Mouse (Mus musculus): ENCODE measurements around the gene Asic2. TPM values are rescaled to one million over a fixed set of nuclear protein-coding genes. Genes with fewer than 3 reads are reported as not detected.

Asic2 gene
- polyA plus RNA-seq, 2 experiments: 0.01 to 0.04 TPM

DNA sequence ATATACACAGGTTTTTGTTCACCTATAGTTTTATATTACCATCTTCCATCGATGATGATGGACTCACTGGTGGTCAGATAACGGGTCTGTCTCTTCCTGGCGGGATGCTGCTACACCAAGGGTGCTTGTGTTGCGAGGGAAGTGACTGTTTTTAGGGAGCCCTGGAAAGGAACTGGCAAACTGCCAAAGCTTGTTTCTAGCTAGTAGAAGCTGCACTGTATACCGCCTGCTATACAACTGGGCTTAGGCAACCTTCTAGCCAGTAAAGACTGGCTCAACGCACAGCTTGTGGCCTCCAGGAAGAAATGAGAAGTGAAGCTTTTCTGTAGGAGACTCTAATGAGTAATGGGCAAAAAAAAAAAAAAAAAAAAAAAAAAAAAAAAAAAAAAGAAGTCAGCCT, 1012.3 kb downstream of the Asic2 start:
- no peak overlapping the region for H3K9ac ChIP-seq (replicated peaks)
- WGBS (ENCODE audit: insufficient replicate concordance): 53% methylated on average over 6 of the region's 6 CpGs

DNA sequence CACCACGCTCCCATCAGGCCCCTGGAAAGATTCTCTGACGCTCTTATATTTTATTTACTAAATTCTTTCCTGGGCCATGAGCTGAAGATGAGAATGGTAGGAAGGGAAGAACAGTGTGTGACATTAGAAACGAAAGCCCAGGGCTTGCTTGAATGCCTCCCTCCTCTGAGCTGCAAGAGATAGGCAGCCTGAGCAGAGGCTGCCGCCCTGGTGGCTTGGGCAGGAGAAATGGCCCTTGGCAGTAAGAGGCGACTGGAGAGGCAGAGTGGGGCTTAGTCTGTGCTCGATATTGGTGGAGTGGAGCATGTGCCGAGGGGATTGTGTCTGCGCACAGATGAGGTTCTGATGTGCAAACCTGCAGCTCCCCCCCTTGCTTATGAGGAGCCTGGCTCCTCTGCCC, 1014.1 kb downstream of the Asic2 start:
- H3K27ac ChIP-seq: no peak overlapping the region
- no peak overlapping the region for H3K4me2 ChIP-seq (ENCODE audit: low read depth)
- no peak for ATAC-seq (ENCODE audit: insufficient read depth)
- H3K36me3 ChIP-seq (replicated peaks; ENCODE audit: control insufficient read depth, insufficient read depth, low read depth): no peaks in the 10 kb centered on the region
- no peak overlapping the region for H3K4me3 ChIP-seq (ENCODE audit: insufficient read depth in 1 of 2, low read depth in 2 of 2, low read length in 2 of 2)
- H3K9me3 ChIP-seq (ENCODE audit: control insufficient read depth, low read length): no peaks in the 10 kb centered on the region
- 55% methylated on average over 8 of the region's 8 CpGs for WGBS (ENCODE audit: insufficient replicate concordance)
- TF ChIP-seq EP300 (IDR thresholded peaks at IDR 0.05; ENCODE audit: low read depth) (no peak), CTCF (IDR thresholded peaks at IDR 0.05; ENCODE audit: low read depth) (no peak)
- H3K9ac ChIP-seq (replicated peaks): no peak overlapping the region
- no peak for DNase-seq (ENCODE audit: low read depth in 3 of 3, low spot score in 3 of 3)
- no peaks in the 10 kb centered on the region for H3K4me1 ChIP-seq (replicated peaks; ENCODE audit: control insufficient read depth in 2 of 2, insufficient read depth in 2 of 2, low read length in 1 of 2)
- H3K27me3 ChIP-seq (ENCODE audit: control insufficient read depth, insufficient read depth, low read length): no peaks in the 10 kb centered on the region

More for the DNA sequence above, 1012.3 kb downstream of the Asic2 start:
- no peak overlapping the region for H3K27ac ChIP-seq
- ATAC-seq (ENCODE audit: insufficient read depth) (no peak), DNase-seq (ENCODE audit: low read depth in 3 of 3, low spot score in 3 of 3) (no peak)
- H3K36me3 ChIP-seq (replicated peaks; ENCODE audit: control insufficient read depth, insufficient read depth, low read depth): no peaks in the 10 kb centered on the region
- H3K27me3 ChIP-seq (ENCODE audit: control insufficient read depth, insufficient read depth, low read length): no peaks in the 10 kb centered on the region
- H3K4me1 ChIP-seq (replicated peaks; ENCODE audit: control insufficient read depth in 2 of 2, insufficient read depth in 2 of 2, low read length in 1 of 2): no peaks in the 10 kb centered on the region
- no peaks in the 10 kb centered on the region for H3K9me3 ChIP-seq (ENCODE audit: control insufficient read depth, low read length)
- H3K4me2 ChIP-seq (ENCODE audit: low read depth): no peak overlapping the region
- TF ChIP-seq EP300 (IDR thresholded peaks at IDR 0.05; ENCODE audit: low read depth) (no peak), CTCF (IDR thresholded peaks at IDR 0.05; ENCODE audit: low read depth) (no peak)
- no peak overlapping the region for H3K4me3 ChIP-seq (ENCODE audit: insufficient read depth in 1 of 2, low read depth in 2 of 2, low read length in 2 of 2)

DNA sequence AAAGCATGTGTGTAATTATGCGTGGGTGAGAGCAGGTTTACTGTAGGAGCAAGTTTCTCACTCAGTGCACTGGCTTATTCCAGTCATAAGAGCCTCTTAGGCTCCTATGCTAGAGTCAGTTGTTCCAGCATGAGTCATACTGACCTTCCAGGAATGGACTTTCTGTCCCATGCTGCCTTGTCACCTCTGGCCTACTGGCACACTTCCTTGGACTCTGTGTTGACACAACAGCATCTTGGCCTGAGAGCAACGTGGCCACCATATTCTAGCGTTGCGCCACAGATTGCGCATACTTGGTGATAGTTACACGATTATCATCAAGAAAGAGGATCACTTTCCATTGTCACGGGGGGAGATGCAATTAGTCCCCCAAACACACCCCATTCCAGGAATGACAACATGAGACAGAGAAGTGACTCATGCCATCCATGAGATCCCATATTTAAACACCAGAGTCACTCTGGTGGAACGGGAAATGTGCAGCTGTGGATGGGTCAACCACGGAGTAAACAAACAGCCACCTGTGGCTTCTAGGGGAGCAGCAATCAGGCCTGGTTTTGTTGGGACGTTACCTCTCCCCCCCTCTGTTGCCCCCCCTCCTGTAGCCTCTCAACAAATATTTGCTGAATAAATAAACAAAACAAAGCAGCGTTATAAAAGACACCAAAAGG, 1019.1 kb downstream of the Asic2 start:
- H3K9me3 ChIP-seq (ENCODE audit: control insufficient read depth, low read length): no peaks in the 10 kb centered on the region
- TF ChIP-seq EP300 (IDR thresholded peaks at IDR 0.05; ENCODE audit: low read depth) (no peak), CTCF (IDR thresholded peaks at IDR 0.05; ENCODE audit: low read depth) (no peak)
- H3K36me3 ChIP-seq (replicated peaks; ENCODE audit: control insufficient read depth, insufficient read depth, low read depth): no peaks in the 10 kb centered on the region
- no peaks in the 10 kb centered on the region for H3K27me3 ChIP-seq (ENCODE audit: control insufficient read depth, insufficient read depth, low read length)
- no peak for DNase-seq (ENCODE audit: low read depth in 3 of 3, low spot score in 3 of 3)
- H3K4me2 ChIP-seq (ENCODE audit: low read depth): no peak overlapping the region
- WGBS (ENCODE audit: insufficient replicate concordance): 61% methylated on average over 11 of the region's 11 CpGs
- H3K9ac ChIP-seq (replicated peaks): no peak overlapping the region
- no peak for ATAC-seq (ENCODE audit: insufficient read depth)
- H3K4me1 ChIP-seq (replicated peaks; ENCODE audit: control insufficient read depth in 2 of 2, insufficient read depth in 2 of 2, low read length in 1 of 2): no peaks in the 10 kb centered on the region
- H3K4me3 ChIP-seq (ENCODE audit: insufficient read depth in 1 of 2, low read depth in 2 of 2, low read length in 2 of 2): no peak overlapping the region
- no peak overlapping the region for H3K27ac ChIP-seq

DNA sequence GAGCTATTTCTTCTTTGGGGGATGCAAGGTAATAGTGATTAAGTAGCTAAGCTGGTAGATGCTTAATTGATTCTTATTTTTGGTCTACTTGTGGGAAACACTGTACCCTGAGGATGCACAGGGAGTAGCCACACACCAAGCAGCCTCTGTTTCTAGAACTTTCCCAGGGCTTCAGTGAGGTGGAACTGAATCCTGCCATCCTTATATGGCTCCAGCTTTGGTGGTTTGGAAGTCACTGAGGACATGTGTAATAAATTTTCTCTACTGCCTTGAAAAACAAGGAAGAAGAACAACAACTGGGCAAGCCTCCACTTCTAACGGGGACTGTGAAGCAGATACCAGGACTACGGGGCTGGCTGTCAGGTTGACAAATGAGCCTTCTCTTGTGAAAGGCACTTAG, 1020.2 kb downstream of the Asic2 start:
- WGBS (ENCODE audit: insufficient replicate concordance): 29% methylated on average over 2 of the region's 2 CpGs
- no peak for ATAC-seq (ENCODE audit: insufficient read depth)

GRCm38 (mm10) chr11:80946163-80946562, 1022.1 kb downstream of the Asic2 start:
- H3K9me3 ChIP-seq (ENCODE audit: control insufficient read depth, low read length): no peaks in the 10 kb centered on the region
- WGBS (ENCODE audit: insufficient replicate concordance): 64% methylated on average over 6 of the region's 6 CpGs

More for the DNA sequence above, 1020.2 kb downstream of the Asic2 start:
- TF ChIP-seq EP300 (IDR thresholded peaks at IDR 0.05; ENCODE audit: low read depth) (no peak), CTCF (IDR thresholded peaks at IDR 0.05; ENCODE audit: low read depth) (no peak)
- no peak overlapping the region for H3K4me2 ChIP-seq (ENCODE audit: low read depth)
- H3K4me1 ChIP-seq (replicated peaks; ENCODE audit: control insufficient read depth in 2 of 2, insufficient read depth in 2 of 2, low read length in 1 of 2): no peaks in the 10 kb centered on the region
- H3K4me3 ChIP-seq (ENCODE audit: insufficient read depth in 1 of 2, low read depth in 2 of 2, low read length in 2 of 2): no peak overlapping the region
- H3K36me3 ChIP-seq (replicated peaks; ENCODE audit: control insufficient read depth, insufficient read depth, low read depth): no peaks in the 10 kb centered on the region
- no peaks in the 10 kb centered on the region for H3K27me3 ChIP-seq (ENCODE audit: control insufficient read depth, insufficient read depth, low read length)
- H3K27ac ChIP-seq: no peak overlapping the region
- no peak overlapping the region for H3K9ac ChIP-seq (replicated peaks)
- no peak for DNase-seq (ENCODE audit: low read depth in 3 of 3, low spot score in 3 of 3)
- H3K9me3 ChIP-seq (ENCODE audit: control insufficient read depth, low read length): no peaks in the 10 kb centered on the region

More at GRCm38 (mm10) chr11:80946163-80946562, 1022.1 kb downstream of the Asic2 start:
- Histone ChIP-seq H3K27ac (no peak overlapping the region), H3K4me1 (replicated peaks; ENCODE audit: control insufficient read depth in 2 of 2, insufficient read depth in 2 of 2, low read length in 1 of 2) (no peaks in the 10 kb centered on the region), H3K9ac (replicated peaks) (no peak overlapping the region), H3K36me3 (replicated peaks; ENCODE audit: control insufficient read depth, insufficient read depth, low read depth) (no peaks in the 10 kb centered on the region), H3K4me2 (ENCODE audit: low read depth) (no peak overlapping the region), H3K27me3 (ENCODE audit: control insufficient read depth, insufficient read depth, low read length) (no peaks in the 10 kb centered on the region), H3K4me3 (ENCODE audit: insufficient read depth in 1 of 2, low read depth in 2 of 2, low read length in 2 of 2) (no peak overlapping the region)
- DNase-seq (ENCODE audit: low read depth in 3 of 3, low spot score in 3 of 3): no peak
- no peak for ATAC-seq (ENCODE audit: insufficient read depth)
- TF ChIP-seq EP300 (IDR thresholded peaks at IDR 0.05; ENCODE audit: low read depth): no peak
- TF ChIP-seq CTCF (IDR thresholded peaks at IDR 0.05; ENCODE audit: low read depth): no peak
